Mouse (Mus musculus) T-helper 2 cell (primary cell): ENCODE measurements around the gene Frem3.

Experiments
- in situ Hi-C: fragments of 300-600 bp; cut with MboI, MseI; formaldehyde crosslinking; loops from one replicate; pipeline ENCODE4 v1.15.1; 2025; ENCODE audit warnings: high pct_unique_total_duplicates

The Frem3 gene

GRCm38 (mm10) chr8:80610549-80611440 is at the start of gene Frem3:
Gene Frem3, plus strand, starts transcription at chr8:80611080.
- in situ Hi-C loops: no loop called here

GRCm38 (mm10) chr8:80564205-80564839 is 46.6 kb upstream of the Frem3 start:
- in situ Hi-C loops: no loop called here

- in situ Hi-C loops: no loop called here
Measured at GRCm38 (mm10) chr8:80567471-80567870, 43.4 kb upstream of the Frem3 start.

- in situ Hi-C loops: no loop called here
Measured at GRCm38 (mm10) chr8:80568243-80568995, 42.5 kb upstream of the Frem3 start.

GRCm38 (mm10) chr8:80572417-80573061 is 38.3 kb upstream of the Frem3 start:
- in situ Hi-C loops: no loop called here

- in situ Hi-C loops: no loop called here
Measured at GRCm38 (mm10) chr8:80577126-80577525, 33.8 kb upstream of the Frem3 start.

- in situ Hi-C loops: no loop called here
Measured at GRCm38 (mm10) chr8:80579038-80579437, 31.8 kb upstream of the Frem3 start.

GRCm38 (mm10) chr8:80592626-80593025 is 18.3 kb upstream of the Frem3 start:
- in situ Hi-C loops: no loop called here

- in situ Hi-C loops: no loop called here
Measured at GRCm38 (mm10) chr8:80600600-80601170, 10.2 kb upstream of the Frem3 start.

GRCm38 (mm10) chr8:80601886-80602285 is 9.0 kb upstream of the Frem3 start:
- in situ Hi-C loops: no loop called here

GRCm38 (mm10) chr8:80607082-80607481 is 3.8 kb upstream of the Frem3 start:
- in situ Hi-C loops: no loop called here

GRCm38 (mm10) chr8:80611441-80611751 is 516 bp downstream of the Frem3 start:
- in situ Hi-C loops: no loop called here

- in situ Hi-C loops: no loop called here
Measured at GRCm38 (mm10) chr8:80619787-80620186, 8.9 kb downstream of the Frem3 start.

- in situ Hi-C loops: no loop called here
Measured at GRCm38 (mm10) chr8:80647394-80647793, 36.5 kb downstream of the Frem3 start.

- in situ Hi-C loops: no loop called here
Measured at GRCm38 (mm10) chr8:80657639-80658038, 46.8 kb downstream of the Frem3 start.

- in situ Hi-C loops: no loop called here
Measured at GRCm38 (mm10) chr8:80661055-80661454, 50.2 kb downstream of the Frem3 start.

GRCm38 (mm10) chr8:80663476-80663875 is 52.6 kb downstream of the Frem3 start:
- in situ Hi-C loops: no loop called here

- in situ Hi-C loops: no loop called here
Measured at GRCm38 (mm10) chr8:80669277-80669901, 58.5 kb downstream of the Frem3 start.

GRCm38 (mm10) chr8:80682594-80682993 is 71.7 kb downstream of the Frem3 start:
- in situ Hi-C loops: no loop called here

GRCm38 (mm10) chr8:80683756-80684335 is 73.0 kb downstream of the Frem3 start:
- in situ Hi-C loops: no loop called here

- in situ Hi-C loops: no loop called here
Measured at GRCm38 (mm10) chr8:80688141-80688540, 77.3 kb downstream of the Frem3 start.
